In the genomic region with DNA sequence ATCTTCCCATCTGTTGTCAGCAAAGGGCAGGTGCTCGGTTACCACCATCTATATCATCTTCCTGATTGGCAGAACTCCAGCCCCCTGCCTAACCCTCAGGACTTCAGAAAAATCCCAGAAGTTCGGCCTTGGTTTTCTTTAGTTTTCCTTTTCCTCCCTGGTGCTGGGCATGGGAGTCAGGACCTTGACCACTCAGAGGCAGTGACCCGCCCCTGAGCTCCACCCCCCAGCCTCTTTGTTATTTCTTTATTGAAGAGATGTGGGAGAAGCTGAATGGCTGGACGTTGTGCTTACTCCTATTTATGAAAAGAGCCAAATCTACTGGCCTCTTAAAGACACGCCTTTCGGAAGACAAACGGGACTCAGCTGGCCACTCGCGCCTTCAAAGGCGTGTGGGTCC, we compare ENCODE assay signal across 8 mouse cellular contexts. TPM values are rescaled to one million over a fixed set of nuclear protein-coding genes. Genes with fewer than 3 reads are reported as not detected.
DNase-seq lines count a peak whose midpoint lies in the region; ATAC-seq and TF ChIP-seq lines count a peak whose summit lies in the region.

No protein-coding gene starts in this region.

- DNase-seq in thymus, postnatal 4 days = peak; percentile 16
- no peak for DNase-seq in thymus, postnatal 14 days
- DNase-seq in liver, embryonic 13.5 days = no peak
- no peak for DNase-seq in frontal cortex, postnatal 25 days (ENCODE audit: low spot score in 2 of 2)
- DNase-seq in B cell, adult 2 months = no peak

- WGBS in embryonic facial prominence, embryonic 15.5 days = 2% methylated on average over 10 of the region's 10 CpGs
- WGBS in hindbrain, embryonic 13.5 days = 2% methylated on average over 10 of the region's 10 CpGs
- WGBS in liver, embryonic 13.5 days (ENCODE audit: insufficient replicate concordance) = 8% methylated on average over 10 of the region's 10 CpGs

- no peaks in the 10 kb centered on the region for H3K9me3 ChIP-seq in embryonic facial prominence, embryonic 15.5 days (replicated peaks)
- no peaks in the 10 kb centered on the region for H3K9me3 ChIP-seq in hindbrain, embryonic 13.5 days
- no peaks in the 10 kb centered on the region for H3K9me3 ChIP-seq in liver, embryonic 13.5 days (replicated peaks)

- H3K27me3 ChIP-seq in embryonic facial prominence, embryonic 15.5 days = peaks cover 25% of the 10 kb centered on the region
- H3K27me3 ChIP-seq in hindbrain, embryonic 13.5 days = peaks cover 32% of the 10 kb centered on the region
- H3K27me3 ChIP-seq in liver, embryonic 13.5 days = peaks cover 60% of the 10 kb centered on the region
- H3K27me3 ChIP-seq in myocyte (ENCODE audit: control insufficient read depth, insufficient read depth, insufficient read length) = no peaks in the 10 kb centered on the region

- no peaks in the 10 kb centered on the region for H3K79me2 ChIP-seq in myocyte (ENCODE audit: control insufficient read depth, insufficient read depth)

- H3K27ac ChIP-seq in embryonic facial prominence, embryonic 15.5 days (replicated peaks) = peak overlapping the region; percentile 78
- H3K27ac ChIP-seq in hindbrain, embryonic 13.5 days = peak overlapping the region; percentile 89
- peak overlapping the region; percentile 75 for H3K27ac ChIP-seq in liver, embryonic 13.5 days

- no peaks in the 10 kb centered on the region for H3K36me3 ChIP-seq in embryonic facial prominence, embryonic 15.5 days
- H3K36me3 ChIP-seq in hindbrain, embryonic 13.5 days = no peaks in the 10 kb centered on the region
- H3K36me3 ChIP-seq in liver, embryonic 13.5 days = no peaks in the 10 kb centered on the region
- no peaks in the 10 kb centered on the region for H3K36me3 ChIP-seq in myocyte (ENCODE audit: control insufficient read depth, insufficient read depth)

- peak overlapping the region; percentile 71 for H3K4me3 ChIP-seq in embryonic facial prominence, embryonic 15.5 days (replicated peaks)
- peak overlapping the region; percentile 74 for H3K4me3 ChIP-seq in hindbrain, embryonic 13.5 days
- peak overlapping the region; percentile 69 for H3K4me3 ChIP-seq in liver, embryonic 13.5 days (replicated peaks)
- peak overlapping the region; percentile 28 for H3K4me3 ChIP-seq in myocyte

- peak; percentile 11; the same call in 1 of the 2 replicates for ATAC-seq in embryonic facial prominence, embryonic 15.5 days (ENCODE audit: insufficient number of reproducible peaks, low FRiP score, low TSS enrichment, low read depth)
- ATAC-seq in hindbrain, embryonic 13.5 days (ENCODE audit: low FRiP score) = no peak
- no peak for ATAC-seq in liver, embryonic 13.5 days (ENCODE audit: low read depth)

- peaks cover 18% of the 10 kb centered on the region for H3K4me1 ChIP-seq in embryonic facial prominence, embryonic 15.5 days
- H3K4me1 ChIP-seq in hindbrain, embryonic 13.5 days (replicated peaks) = peaks cover 17% of the 10 kb centered on the region
- H3K4me1 ChIP-seq in liver, embryonic 13.5 days (replicated peaks) = peaks cover 42% of the 10 kb centered on the region

- H3ac ChIP-seq in myocyte (ENCODE audit: control insufficient read depth, insufficient read length) = peak overlapping the region; percentile 35

- peak overlapping the region; percentile 98 for H3K4me2 ChIP-seq in embryonic facial prominence, embryonic 15.5 days (replicated peaks)
- H3K4me2 ChIP-seq in hindbrain, embryonic 13.5 days = peak overlapping the region; percentile 73
- peak overlapping the region; percentile 97 for H3K4me2 ChIP-seq in liver, embryonic 13.5 days
- H3K4me2 ChIP-seq in myocyte (ENCODE audit: low read depth) = peak overlapping the region; percentile 87

- peak overlapping the region; percentile 18; the same call in 1 of the 2 replicates for H3K9ac ChIP-seq in embryonic facial prominence, embryonic 15.5 days
- H3K9ac ChIP-seq in hindbrain, embryonic 13.5 days = peak overlapping the region; percentile 78
- H3K9ac ChIP-seq in liver, embryonic 13.5 days = peak overlapping the region; percentile 84

- no peak for TF ChIP-seq POLR2A in myocyte (IDR thresholded peaks at IDR 0.05; ENCODE audit: insufficient read length, low read depth)

TF ChIP-seq in myocyte, 11 proteins besides CTCF, POLR2A, EP300 and RAD21:
- TF ChIP-seq TCF12 (IDR thresholded peaks at IDR 0.05; ENCODE audit: insufficient read depth, poor library complexity, severe bottlenecking) = no peak
- peak in 2 of 3 experiments; percentile 29 to 39 for TF ChIP-seq MYOD1 (IDR thresholded peaks at IDR 0.05; ENCODE audit: control insufficient read depth in 1 of 3, insufficient read length in 2 of 3, low read depth in 2 of 3)
- no peak for TF ChIP-seq REST (IDR thresholded peaks at IDR 0.05; ENCODE audit: insufficient read depth, insufficient read length)

RNA-seq across cellular contexts. Expression of a gene that starts 0.6 kb away (rescaled TPM):
- polyA plus RNA-seq in embryonic facial prominence, embryonic 15.5 days (2015; fragmentation: Nextera tagmentation; extraction: Ambion mirVana) = 8.5 and 8.7 TPM in 2 replicates
- polyA plus RNA-seq in hindbrain, embryonic 13.5 days (2015; fragmentation: Nextera tagmentation; extraction: Ambion mirVana) = 23.2 and 24.8 TPM in 2 replicates
- polyA plus RNA-seq in liver, embryonic 13.5 days (2015; fragmentation: Nextera tagmentation; extraction: Ambion mirVana) = 1.7 and 1.8 TPM in 2 replicates
- polyA plus RNA-seq in myocyte (2012; fragmentation: generic; extraction: Trizol) = 9.4 TPM

RNA-seq across cellular contexts. Expression of a gene that starts 12.0 kb away (rescaled TPM):
- polyA plus RNA-seq in embryonic facial prominence, embryonic 15.5 days (2015; fragmentation: Nextera tagmentation; extraction: Ambion mirVana) = 31.3 and 35.2 TPM in 2 replicates
- polyA plus RNA-seq in hindbrain, embryonic 13.5 days (2015; fragmentation: Nextera tagmentation; extraction: Ambion mirVana) = 27.9 and 29.3 TPM in 2 replicates
- polyA plus RNA-seq in liver, embryonic 13.5 days (2015; fragmentation: Nextera tagmentation; extraction: Ambion mirVana) = 16.3 and 17.1 TPM in 2 replicates
- 31.7 TPM for polyA plus RNA-seq in myocyte (2012; fragmentation: generic; extraction: Trizol)

Comparison
In these comparisons a context has a peak if more than half of its experiments do, and no peak if none do; other contexts are left out.
1. H3K9ac ChIP-seq: peak in every context shown above with its lines; median percentile 84 in liver, embryonic 13.5 days; 78 in hindbrain, embryonic 13.5 days; 18 in embryonic facial prominence, embryonic 15.5 days.